Mouse (Mus musculus) myocyte (in vitro differentiated cells): Measurements from ENCODE around the gene Gdf3.

ENCODE experiments used
- CEBPB ChIP-seq: IDR thresholded peaks from 2 replicates; pipeline ENCODE4 v1.6.1; 2011; ENCODE audit warnings: mild to moderate bottlenecking, moderate library complexity; ENCODE audit not compliant: poor library complexity, insufficient read depth, severe bottlenecking
- E2F4 ChIP-seq: IDR thresholded peaks from one replicate; pipeline ENCODE4 v1.6.1; 2011; ENCODE audit warnings: mild to moderate bottlenecking, control low read depth, moderate library complexity; ENCODE audit not compliant: insufficient read depth
- MYOD1 ChIP-seq, 3 experiments: IDR thresholded peaks; one replicate each; pipeline ENCODE4 v1.6.1; 2011; ENCODE audit warnings: control low read depth in 2 of 3, low read depth in 2 of 3, mild to moderate bottlenecking in 2 of 3, moderate library complexity in 1 of 3; ENCODE audit not compliant: insufficient read length in 2 of 3, control insufficient read depth in 1 of 3
- POLR2A ChIP-seq: IDR thresholded peaks from one replicate; pipeline ENCODE4 v1.6.1; 2011; ENCODE audit warnings: low read depth, mild to moderate bottlenecking, control low read depth, moderate library complexity; ENCODE audit not compliant: insufficient read length
- POLR2AphosphoS2 ChIP-seq: IDR thresholded peaks from one replicate; pipeline ENCODE4 v1.6.1; 2011; ENCODE audit warnings: low read depth, control low read depth; ENCODE audit not compliant: insufficient read length
- TCF12 ChIP-seq: IDR thresholded peaks from one replicate; pipeline ENCODE4 v1.6.1; 2011; ENCODE audit warnings: mild to moderate bottlenecking, control low read depth; ENCODE audit not compliant: poor library complexity, insufficient read depth, severe bottlenecking

DNA sequence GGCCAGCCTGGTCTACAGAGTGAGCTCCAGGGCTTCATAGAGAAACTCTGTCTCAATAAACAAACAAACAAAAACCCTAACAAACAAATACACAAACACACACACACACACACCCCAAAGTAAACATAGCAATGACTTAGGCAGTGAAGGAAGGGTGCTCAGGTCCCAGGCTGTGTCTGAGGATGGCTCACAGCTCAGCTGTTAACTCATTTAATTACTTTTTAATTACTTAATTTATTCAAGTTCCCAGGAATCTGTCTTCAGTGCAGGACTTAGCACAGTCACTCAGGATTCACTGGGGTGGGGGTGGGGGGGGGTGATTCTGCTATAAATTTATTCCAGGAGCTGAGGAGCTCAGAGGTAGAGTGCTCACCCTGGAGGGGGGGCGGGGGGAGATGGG, 40.1 kb downstream of the Gdf3 start:
- no peak for TF ChIP-seq CEBPB
- no peak for TF ChIP-seq POLR2A
- TF ChIP-seq MYOD1 (IDR thresholded peaks at IDR 0.05; ENCODE audit: control insufficient read depth in 1 of 3, insufficient read length in 2 of 3, low read depth in 2 of 3): no peak
- no peak for TF ChIP-seq E2F4
- TF ChIP-seq POLR2AphosphoS2: no peak
- TF ChIP-seq TCF12: no peak
